Mouse (Mus musculus): ENCODE results near the gene Ilf3.

The Ilf3 gene

DNA sequence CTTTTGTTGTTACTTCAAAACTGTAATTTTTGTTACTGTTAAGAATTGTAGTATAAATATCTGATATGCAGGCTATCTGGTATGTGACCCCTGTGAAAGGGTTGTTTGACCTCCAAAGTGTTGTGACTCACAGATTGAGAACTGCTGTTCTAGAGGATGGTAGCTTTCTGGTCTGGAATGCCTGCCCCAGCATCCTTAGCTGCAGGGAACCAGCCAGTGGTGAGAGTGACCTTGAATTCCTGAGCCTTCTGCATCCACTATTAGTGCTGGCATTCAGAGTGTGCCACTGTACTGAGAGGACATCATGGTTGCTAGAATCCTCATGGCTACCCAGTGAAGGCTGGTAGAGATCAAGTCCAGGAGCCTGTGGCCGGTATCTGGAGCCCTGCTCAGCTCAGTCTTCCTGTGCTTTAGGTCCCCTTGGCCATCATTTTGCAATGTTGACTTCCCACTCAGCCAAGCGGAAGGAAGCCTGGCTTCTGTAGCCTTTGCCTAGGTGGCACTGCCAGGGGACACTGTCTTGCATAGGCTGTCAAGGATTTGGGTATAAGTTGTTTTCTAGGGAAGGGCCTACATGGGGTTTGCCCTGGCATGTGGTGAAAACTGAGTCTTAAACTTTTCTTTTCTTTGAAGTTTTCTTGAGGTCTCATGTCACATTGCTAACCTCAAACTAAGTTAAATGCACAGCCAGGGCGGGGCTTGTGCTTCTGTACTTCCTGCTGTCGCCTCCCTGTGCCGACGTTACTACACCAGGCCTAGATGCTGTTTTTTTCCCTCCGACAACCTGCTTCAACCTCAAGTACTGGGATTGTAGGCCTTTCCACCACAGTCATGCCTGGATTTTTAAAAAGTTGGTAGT is 68.3 kb downstream of the Ilf3 start:
- no peak for DNase-seq (ENCODE audit: extremely low read depth, low read depth)

DNA sequence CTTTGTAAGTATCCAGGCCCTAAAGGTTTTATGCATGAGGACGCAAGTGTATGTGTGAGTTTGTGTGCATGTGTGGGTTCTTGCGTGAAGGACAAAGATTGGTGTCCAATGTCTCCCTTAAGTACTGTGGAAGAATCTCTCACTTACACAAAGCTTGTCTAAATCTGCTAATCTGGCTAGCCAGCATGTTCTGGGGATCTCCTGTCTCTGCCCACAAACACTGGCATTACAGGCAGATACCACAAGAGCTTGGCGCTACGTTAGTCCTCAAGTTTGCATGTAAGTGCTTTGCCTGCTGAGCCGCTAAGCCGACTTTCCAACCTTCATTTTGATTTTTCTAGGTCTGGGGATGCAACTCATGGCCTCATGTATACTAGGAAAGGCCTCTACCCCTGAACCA is 69.9 kb downstream of the Ilf3 start:
- no peak for DNase-seq (ENCODE audit: extremely low read depth, low read depth)

DNA sequence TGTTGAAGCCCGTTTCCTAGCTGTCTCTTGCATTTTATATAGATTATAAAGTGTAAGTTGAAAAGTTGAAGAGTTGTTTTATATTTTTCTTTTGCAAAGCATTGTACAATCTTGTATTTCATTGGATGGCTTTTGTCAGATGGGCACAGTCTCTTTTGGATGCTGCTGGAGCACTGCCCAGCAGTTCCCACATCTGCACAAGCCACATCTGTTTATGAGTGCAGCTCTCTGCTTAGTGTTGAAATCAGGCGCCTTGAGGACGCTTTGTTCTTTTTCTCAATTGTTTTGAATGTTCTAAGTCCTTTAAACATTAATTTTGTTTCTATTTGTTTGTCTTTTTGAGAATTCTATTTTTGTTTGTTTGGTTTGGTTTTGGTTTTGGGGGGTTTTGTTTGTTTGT is 70.5 kb downstream of the Ilf3 start:
- no peak for DNase-seq (ENCODE audit: extremely low read depth, low read depth)

DNA sequence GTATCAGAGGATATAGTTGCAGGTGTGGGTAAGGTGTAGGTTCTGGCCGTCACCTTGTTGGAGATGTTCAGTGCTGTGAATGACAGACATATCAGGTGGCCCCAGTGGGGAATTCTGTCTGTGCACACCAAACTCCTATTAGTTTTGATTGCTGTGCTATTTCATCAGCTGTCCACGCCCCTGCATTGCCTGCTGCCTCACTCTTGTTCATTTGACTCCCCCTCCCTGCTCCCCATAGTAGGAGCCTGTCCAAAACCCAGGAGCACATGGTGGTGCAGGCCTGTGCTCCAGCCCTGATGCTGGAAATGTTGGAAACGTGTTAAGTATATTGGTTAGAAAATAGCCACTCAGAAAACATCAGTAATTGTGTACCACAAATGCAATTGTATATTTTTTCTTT is 71.8 kb downstream of the Ilf3 start:
- DNase-seq (ENCODE audit: extremely low read depth, low read depth): peak; percentile 23

DNA sequence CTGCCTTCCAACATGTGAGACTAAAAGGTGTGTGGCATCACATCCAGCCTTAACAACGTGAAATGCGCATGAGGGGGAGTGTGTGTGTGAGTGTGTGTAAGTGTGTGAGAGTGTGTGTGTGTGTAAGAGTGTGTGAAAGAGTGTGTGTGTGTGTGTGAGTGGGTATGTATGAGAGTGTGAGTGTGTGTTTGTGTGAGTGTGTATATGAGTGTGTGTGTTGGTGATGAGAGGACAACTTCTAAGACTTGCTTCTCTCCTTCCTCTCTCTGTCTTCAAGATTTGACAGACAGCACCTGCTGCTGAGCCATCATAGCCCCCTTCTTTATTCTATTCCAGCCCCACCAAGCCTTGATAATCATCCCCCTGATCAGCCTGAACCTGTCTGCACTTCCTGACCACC is 72.2 kb downstream of the Ilf3 start:
- no peak for DNase-seq (ENCODE audit: extremely low read depth, low read depth)

DNA sequence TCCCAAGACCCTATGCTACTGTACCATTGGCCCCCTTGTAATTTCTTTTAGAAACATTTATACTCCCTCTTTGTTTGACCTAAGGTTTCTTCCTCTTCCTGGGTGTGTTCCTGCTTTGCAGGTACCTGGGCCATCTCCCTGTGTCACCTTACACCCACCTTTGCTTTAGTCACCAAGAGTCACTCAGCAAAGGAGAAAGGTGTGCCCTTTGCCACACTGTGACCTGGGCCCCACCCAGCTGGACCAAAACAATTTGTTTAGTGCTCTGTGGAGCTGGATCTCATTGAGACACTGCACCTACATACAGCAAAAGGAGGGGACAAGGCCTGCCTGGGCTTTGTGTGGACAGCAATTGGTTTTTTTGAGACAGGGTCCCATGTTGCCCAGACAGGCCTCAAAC is 72.7 kb downstream of the Ilf3 start:
- DNase-seq (ENCODE audit: extremely low read depth, low read depth): no peak

DNA sequence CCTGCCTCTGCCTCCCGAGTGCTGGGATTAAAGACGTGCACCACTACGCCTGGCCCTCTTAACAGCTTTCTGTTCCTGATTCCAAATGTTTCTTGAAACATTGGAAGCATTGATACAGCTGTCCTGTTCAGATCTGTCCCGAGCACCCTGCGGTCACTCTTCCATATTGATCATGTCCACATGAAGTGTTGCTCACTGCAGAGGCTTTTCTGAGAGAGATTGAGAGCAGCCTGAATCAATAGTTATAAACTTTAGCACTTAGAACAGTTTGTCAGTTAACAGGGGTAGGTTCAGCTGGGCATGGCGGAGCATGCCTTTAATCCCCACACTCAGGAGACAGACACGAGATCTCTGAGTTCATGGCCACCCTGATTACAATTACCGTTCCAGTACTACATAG is 76.2 kb downstream of the Ilf3 start:
- no peak for DNase-seq (ENCODE audit: extremely low read depth, low read depth)

DNA sequence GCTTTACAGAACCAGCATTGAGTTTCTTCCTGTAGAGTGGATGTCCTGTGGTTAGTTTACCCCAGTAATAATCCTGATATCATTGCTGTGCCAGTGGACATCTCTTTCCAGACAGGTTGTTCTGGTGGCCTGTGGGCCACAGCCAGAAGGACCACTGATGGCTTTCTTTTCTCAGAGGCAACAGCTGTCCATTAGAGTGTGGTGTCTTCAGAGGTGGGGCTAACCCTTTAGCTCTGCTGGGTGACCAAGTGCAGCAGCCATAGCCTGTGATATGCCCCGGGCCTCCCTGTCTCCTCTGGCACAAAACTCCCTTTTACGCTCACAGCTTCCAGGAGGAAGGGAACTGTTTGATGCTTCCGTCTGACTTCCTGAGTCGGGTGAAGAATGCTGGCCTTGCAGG is 76.9 kb downstream of the Ilf3 start:
- DNase-seq (ENCODE audit: extremely low read depth, low read depth): no peak

DNA sequence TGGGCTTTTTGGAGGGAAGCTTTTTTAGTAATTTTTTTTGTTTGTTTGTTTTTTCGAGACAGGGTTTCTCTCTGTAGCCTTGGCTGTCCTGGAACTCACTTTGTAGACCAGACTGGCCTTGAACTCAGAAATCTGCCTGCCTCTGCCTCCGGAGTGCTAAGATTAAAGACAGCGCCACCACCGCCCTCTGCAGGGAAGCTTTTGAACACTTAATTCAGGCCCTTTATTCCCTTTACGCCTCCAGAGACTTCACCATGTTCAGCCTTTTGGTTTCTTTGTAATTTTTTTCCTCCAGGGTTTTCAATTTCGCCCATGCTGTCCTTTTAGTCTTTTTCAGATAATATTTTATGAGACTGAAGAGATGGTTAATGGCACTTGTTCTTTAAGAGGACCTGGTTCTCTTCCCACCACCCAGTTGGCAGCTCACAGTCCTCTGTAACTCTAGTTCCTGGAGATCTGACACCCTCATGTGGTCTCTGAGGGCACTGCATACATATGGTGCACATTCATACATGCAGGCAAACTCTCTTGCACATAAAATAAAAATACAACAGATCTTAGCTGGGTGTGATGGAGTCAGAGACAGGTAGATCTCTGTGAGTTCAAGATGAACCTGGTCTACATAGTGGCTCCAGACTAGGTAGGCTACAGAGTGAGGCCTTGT is 77.5 kb downstream of the Ilf3 start:
- no peak for DNase-seq (ENCODE audit: extremely low read depth, low read depth)

DNA sequence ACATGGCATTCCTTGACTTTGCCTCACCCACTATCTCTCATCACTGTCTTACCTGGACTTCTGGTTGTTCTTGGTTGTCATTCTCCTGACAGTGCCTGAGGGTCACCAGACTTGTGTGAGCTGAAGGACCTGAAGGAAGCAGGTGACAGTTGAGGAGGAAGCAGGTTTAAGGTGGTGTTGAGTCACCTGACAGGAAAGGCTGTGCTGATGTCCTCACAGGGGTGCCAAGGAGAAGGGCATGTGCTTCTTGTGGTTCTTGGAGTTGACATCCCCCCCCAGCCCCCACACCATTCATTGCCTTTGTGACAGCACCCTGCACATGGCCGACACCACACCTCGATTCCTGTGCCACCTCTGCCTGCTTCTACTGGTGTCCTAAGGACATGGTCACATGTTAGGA is 80.1 kb downstream of the Ilf3 start:
- no peak for DNase-seq (ENCODE audit: extremely low read depth, low read depth)

DNA sequence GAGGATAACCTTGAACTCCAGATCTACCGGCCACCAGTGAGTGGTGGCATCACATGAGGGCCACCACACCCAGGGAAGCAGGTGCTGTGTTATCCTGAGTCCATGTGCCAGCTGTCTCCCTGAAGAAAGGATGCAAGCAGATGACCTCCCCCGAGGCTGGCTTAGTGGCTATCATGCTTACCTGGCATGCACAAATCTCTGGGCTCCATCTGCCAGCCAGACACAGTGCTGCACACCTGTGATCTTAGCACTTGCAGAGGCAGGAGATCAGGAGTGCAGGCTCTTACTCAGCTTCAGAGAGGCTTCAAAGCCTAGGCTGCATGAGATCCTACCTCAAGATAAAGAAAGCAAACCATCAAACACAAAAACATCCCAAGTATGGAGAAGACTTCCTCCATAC is 82.0 kb downstream of the Ilf3 start:
- no peak for DNase-seq (ENCODE audit: extremely low read depth, low read depth)

DNA sequence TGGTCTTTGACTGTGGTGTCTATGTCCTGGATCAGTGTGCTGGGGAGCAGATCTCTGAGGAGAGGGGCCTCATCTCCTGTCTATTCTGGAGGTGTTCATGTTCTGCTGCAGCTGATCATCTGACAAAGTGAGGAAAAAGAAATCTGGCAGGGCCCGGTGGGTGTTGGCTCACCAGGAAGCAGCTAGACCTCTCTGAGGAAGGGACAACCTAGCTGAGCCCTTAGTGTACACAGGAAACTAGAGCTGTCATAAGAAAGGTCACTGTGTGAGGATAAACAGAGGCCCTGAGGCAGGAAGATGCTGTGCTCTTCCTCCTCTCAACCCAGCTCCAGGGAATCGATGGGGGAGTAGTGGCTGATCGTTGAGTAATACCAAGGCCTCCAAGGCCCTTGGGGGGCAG is 82.6 kb downstream of the Ilf3 start:
- DNase-seq (ENCODE audit: extremely low read depth, low read depth): no peak

DNA sequence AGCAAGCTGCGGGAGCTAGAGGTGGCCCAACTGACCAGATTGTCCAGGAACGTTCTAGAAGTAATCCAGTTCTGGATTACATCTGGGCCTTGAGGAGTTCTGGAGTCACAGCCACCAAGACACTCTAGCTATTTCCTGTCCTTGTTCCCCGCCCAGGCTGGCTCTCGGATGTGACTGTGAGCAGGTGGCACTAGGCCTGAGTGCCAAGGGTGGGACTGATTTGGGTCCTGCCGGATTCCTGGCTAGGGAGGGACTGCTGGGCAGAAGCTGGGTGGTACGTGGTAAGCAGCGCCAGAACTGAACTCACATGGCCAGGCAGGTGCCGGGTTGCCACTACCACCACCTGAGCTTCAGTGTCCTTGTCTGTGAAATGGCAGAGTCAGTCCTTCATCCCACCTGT is 83.7 kb downstream of the Ilf3 start:
- DNase-seq (ENCODE audit: extremely low read depth, low read depth): no peak

DNA sequence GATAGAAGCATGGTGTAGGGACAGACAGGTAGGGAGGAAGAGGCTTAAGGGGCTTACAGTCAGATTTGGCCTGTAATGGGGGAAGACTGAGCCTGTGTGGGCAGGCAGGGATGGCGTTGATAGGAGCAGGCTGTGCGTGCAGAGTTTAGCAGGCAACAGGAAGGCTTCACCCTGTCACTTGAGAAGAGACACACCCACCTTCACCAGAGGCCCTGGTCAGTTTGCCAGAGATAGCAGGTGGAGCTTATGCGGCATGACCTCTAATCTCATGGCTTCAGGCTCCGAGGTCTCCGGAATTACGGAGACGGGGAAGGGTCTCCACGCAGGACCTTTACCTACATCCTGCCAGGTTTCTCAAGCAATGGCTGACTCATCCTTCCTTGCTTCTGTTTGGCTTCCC is 84.2 kb downstream of the Ilf3 start:
- peak; percentile 37 for DNase-seq (ENCODE audit: extremely low read depth, low read depth)

DNA sequence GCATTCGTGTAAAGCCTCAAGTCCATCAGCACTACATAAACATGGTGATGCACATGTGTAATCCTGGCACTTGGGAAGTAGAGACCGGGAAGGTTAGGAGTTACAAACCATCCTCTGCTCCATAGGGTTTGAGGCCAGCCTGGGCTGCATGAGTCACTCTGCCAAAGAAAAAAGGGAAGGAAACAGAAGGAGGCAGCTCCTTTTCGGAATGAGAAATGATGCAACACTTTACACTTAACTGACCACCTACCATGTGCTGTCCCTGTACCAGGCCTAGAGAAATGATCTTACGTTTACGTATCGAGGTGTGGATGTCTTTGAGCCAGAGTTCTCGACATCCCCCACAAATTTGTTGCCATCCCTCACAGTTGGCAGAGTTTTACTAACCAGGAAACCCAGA is 85.3 kb downstream of the Ilf3 start:
- peak; percentile 60 for DNase-seq (ENCODE audit: extremely low read depth, low read depth)

DNA sequence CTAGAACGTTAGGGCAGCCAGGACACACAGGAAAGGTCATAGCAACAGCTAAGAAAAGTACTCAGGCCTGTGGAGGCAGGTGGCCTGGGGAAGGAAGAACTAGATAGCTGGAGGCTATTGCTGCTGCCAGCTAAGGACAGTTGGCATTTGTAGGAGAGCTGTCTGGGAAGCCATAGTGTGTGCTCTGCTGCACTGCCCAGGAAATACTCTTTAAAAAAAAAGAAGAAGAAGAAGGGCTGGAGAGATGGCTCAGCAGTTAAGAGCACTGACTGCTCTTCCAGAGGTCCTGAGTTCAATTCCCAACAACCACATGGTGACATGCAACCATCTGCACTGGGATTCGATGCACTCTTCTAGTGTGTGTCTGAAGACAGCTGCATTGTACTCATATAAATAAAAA is 85.8 kb downstream of the Ilf3 start:
- DNase-seq (ENCODE audit: extremely low read depth, low read depth): no peak

DNA sequence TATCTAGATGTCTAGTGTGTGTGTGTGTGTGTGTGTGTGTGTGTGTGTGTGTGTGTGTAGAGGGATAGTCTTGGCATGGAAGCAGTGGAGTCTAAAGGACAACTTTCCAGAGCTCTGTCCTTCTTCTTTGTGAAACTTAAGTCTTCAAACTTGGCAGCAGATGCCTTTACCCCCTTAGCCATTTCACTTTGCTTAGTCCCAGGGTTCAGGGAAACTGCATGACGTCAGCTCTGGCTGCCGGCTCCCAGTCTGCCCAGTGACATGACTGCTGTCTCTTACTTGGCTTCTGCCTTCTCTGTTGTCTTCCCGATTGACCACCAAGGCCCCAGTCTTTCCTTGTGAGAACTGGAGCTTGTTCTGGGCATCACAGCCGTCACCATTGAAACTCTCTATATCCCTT is 86.9 kb downstream of the Ilf3 start:
- no peak for DNase-seq (ENCODE audit: extremely low read depth, low read depth)

Measured in MEL-GATA-1-ER (cell line).